Mouse (Mus musculus) kidney, postnatal 4 days (tissue): Measurements from ENCODE around the gene Ctnnbip1.

Experiments used
- DNase-seq, 2 experiments: peaks; one replicate each; pipeline ENCODE4 v3.0.0; 2021; ENCODE audit warnings: mixed read lengths in 2 of 2

Ctnnbip1 gene

DNA sequence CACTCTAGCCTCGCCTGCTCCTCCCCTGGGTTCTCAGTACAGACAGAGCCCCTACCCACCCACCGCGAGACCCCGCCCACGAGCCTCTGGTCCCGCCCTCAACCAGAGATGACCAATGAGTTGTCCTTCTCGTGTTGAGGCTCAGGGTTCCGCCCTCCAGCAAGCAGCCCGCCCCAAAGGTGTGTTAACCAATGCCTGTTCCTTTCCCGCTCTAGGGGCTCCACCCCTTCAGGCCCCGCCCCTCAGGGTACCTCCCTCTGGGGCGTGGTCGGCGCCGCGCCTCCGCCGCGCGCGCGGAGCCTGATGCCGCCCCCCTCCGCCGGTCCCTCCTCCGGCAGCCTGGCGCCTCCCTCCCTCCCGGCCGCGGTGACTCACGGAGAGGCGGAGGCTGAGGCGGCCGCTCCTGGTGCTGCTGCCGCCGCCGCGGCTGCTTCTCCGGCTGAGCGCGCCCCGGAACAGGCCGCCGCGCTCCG is at the start of gene Ctnnbip1:
Ctnnbip1 (plus strand) TSS at position 369 of the 473 bp plus-strand sequence.
- DNase-seq, result peak; percentile 97 to 98

DNA sequence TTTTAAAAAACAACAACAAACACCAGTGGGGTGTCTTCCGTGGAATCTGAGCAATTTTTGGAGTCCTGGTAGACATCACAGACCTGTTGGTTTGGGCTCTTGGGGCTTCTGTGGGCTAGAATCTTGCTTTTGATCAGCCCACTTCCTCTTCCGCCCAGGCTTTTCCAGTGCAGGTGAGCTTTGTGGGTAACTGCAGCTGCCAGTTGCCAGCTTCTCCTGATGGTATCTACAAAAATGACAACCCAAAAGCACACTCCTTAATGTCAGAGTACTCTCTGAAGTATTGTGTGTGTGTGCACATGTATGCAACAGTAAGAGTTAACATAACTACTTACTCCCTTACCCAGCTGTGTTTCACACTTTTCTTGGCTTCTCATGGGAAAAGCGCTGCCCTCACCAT is 48.5 kb upstream of the Ctnnbip1 start:
- no peak for DNase-seq

DNA sequence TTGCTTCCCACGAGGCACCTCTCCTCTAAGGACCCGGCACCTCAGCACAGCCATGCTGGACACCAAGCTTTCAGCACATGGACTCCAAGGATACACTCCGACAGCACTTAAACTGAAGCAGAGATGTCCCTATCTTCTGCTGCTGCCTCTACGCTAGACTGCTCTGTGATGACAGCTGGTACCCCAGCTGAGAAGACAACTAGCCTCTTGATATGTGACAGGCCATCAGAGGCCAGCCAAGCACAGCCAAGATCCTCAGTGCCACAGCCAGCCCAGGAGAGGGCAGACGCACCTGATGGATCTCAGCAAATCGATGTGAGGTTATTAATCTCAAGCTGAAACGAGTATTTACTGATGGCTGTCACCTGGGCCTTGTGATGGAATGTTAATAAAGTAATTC is 42.9 kb upstream of the Ctnnbip1 start:
- no peak for DNase-seq

DNA sequence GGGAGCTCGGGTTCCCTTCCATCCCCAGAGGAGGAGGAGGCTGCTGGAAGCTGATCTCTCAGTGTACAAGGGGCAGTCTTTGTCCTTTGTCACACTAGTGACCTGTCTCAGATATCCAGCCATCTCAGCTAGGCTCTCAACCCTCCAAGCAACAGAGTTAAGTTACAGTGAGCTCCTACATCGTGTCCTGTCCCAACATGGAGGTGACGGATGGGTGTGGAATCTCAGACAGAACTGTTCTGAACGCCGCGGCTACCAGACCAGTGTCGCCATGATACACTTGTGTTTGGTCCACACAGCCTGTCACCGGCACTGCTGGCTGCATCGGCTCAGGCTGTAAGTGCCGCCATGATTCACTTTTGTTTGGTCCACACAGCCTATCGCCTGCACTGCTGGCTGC is 41.0 kb upstream of the Ctnnbip1 start, which contains the start of gene Tmem274:
Tmem274 (plus strand) TSS at position 301 of the 400 bp plus-strand sequence.
- DNase-seq, result no peak

DNA sequence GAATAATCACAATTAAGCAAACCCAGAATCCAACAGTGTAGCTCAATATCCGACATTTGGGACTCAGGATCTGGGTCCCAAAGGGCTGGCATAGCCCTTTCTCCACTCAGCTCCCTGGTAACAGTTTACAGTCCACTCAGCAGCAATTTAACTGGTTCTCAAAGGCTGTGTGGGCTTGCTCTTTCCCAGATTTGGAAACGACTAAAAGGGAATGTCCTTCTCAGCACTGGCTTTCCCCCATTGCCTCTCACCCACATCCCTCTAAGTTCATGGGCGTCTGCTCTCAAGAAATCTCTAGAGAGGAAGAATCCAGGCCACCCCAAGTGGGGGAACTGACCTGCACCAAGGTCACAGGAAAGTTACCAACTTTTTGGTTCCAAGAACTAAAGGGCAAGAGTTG is 33.5 kb upstream of the Ctnnbip1 start:
- no peak for DNase-seq

DNA sequence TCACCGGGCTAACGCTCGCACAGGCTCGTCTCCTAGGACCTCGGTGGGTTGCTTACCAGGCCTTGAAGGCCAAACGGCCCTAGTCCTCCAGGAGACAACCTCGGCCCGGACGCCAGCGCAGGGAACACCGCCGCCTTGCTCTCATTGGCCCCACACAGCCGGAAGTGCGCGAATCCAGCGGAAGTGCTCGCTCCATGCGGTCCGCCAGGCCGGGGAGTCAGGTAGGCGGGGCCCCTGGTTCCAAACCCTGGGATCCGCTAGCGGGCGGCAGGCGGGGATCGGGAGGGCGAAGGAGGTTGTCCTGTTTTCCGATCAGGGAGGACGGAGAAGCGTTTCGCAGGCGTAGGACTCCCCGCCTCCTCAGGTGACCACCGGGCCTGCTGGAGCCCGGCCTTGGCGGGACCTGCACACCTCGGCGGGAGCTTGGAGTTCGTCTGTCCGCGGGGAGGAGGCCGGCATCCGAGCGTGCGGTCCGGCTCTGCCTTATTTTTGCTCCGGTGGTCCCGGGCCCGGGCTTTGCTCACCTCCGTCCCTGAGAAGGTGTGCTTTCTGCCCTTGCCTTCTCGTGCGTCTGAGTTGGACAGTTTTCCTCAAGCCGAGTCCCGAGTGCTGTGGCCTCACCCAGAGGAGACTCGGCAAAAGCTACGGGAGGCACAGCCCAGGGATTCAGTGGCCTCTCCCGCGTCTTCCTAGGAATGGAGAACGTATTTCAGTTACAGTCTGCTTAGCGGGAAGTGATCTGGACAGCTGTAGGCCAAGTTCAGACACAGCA is 32.8 kb upstream of the Ctnnbip1 start, which contains the start of the genes Nmnat1 and Lzic:
Nmnat1 (minus strand) TSS at position 150 of the 772 bp plus-strand sequence.
Lzic (plus strand) TSS at position 177 of the 772 bp plus-strand sequence.
- peak; percentile 95 to 98 for DNase-seq

DNA sequence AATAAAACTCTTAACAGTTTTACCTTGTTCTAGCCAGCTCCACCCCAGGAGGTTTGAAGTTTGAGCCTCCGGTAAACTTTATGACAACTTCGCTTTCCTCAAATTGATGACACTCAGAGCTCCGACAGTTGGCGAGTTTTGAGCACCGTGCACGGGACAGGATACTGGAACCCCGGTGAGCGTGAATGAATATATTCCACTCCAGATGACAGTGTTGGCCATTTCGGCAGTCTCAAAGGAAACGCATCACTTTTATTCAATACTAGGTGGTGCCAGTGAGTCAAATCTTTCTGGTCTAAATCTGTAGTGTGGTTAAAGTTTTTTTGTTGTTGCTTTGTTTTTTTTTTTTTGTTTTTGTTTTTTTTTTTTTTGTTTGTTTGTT is 32.2 kb upstream of the Ctnnbip1 start:
- DNase-seq, result peak; percentile 6 to 34

DNA sequence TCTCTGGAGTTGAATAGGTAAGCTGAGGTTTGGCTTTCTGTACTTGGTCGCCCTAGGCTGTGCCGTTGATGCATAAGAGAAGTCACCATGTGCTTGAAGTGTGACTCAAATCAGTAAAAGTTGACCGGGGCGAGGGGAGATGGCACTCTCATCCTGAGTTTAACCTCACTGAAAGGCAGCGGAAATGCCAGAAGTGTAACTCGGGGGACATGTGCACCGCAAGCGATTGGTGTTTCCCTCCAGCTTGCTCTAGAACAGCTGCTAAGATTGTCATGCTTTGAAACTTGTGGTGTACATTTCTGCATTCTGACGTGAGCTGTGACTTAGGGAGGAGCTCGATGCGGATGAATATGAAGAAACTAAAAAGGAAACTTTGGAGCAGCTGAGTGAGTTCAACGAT is 30.3 kb upstream of the Ctnnbip1 start:
- DNase-seq, result no peak

DNA sequence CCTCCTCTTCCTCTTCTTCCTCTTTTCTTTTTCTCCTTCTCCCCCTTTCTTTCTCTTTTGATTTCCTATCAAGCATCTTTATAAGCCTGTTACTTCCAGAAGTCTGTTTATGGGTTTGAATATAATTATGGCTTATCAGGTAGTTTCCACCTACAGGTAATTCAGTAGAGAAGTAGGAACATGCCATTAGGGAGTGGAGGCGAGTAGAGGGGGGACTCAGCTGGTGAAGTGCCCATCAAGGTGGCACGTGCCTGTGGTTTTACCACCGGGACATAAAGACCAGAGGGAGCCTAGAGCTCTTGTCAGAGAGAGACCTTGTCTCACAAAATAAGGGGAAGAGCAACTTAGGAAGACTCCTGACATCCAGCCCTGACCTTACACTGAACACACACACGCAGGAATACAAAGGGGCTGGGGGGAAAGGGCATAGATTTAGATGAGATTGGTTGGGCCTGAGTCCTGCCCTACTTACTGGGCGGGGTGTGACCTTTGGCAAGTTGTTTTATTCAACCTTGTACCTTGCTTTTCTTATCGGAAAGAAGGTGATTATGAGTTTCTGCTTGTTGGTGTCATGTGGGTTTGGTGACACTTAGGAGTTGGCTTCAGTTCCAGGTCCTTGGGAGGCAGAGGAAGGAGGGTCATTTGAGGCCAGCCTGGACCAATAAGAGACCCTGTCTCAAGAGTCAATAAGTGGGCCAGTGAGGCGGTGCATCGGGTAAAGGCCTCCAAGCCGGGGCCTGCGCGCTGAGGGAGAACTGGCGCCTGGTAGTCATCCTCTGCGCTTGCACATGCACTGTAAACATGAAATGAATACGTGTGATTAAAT is 28.4 kb upstream of the Ctnnbip1 start:
- no peak for DNase-seq

DNA sequence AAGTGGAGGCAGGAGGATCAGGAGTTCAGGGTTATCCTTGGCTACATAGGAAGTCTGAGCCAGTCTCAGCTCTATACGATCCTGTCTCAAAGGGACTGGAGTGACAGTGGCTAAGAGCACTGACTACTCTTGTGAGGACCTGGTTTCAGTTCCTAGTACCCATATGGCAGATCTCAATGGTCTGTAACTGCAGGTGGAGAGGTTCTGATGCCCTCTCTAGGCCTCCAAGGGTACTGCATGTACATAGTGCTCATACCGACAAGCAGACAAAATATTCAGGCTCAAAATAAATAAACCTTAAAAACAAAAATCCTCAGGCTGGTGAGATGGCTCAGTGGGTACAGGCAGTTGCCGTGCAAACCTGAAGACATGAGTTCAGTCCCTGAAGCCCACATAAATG is 26.9 kb upstream of the Ctnnbip1 start:
- DNase-seq, result no peak

DNA sequence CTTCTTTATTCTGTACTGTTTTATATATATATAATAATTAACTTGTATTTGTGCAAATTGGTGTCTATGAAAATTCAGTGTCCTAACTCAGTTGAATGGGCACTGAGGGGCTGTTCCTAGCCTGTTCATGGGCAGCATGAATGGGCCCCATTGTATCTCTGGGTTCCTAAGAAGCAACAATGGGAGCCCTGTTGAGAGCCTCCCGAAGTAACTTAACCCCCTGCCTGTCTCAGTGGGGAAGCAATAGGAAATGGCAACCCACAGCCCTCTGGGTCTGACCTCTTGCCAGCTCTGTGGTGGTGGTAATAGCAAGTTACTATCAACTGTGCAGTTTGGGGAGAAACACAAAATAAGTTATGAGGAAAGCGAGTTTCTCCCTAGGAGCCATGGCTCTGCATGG is 21.4 kb upstream of the Ctnnbip1 start:
- DNase-seq, result no peak

DNA sequence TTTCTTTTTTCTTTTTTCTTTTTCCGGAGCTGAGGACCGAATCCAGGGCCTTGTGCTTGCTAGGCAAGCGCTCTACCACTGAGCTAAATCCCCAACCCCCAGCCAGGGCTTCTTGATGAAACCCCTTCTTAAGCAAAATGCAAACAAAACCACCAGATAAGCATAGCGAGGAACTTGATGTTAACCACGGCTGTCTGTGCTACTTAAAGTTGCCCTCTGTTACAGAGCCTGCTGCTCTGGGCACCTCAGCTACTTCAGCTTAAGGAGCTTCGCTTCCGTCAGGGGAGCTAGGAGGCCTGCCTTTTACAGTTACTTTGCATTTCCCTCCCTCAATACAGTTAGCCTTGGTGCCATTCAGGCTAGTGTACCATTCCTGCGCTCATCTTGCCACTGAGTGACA is 19.1 kb upstream of the Ctnnbip1 start:
- DNase-seq, result no peak

DNA sequence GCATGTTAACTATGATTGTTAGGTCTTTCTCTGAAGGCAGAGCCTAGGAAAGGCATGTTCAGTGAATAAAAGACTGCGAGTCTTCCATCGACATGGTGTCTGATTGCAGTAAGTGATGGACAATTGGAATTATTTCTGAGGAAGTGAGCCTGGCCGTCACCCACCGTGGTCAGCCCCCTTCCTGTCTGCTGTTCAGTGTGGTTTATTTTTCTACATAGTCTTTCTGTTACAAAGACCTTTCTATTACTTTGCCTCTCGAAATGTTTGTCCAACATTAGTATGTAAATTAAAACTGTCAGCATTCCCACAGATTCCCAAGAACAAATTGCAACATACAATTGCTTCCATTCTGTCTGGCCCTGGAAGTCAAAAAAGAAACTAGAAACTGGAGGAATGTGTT is 18.2 kb upstream of the Ctnnbip1 start:
- no peak for DNase-seq

DNA sequence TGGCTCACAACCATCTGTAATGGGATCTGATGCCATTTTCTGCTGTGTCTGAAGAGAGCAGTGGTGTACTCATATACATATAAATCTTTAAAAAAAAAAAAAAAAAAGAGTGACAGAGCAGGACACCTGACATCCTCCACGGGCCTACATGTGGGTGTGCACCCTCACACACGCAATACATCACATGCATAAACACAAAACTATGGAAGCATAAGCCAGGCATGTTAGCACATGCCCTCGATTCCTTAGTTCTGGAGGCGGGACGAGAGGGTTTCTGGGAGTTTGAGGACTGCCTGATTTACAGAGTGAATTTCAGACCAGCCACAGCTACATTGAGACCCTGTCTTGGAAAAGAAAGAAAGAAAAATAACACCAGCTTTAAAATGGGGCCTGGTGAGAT is 13.7 kb upstream of the Ctnnbip1 start:
- no peak for DNase-seq

DNA sequence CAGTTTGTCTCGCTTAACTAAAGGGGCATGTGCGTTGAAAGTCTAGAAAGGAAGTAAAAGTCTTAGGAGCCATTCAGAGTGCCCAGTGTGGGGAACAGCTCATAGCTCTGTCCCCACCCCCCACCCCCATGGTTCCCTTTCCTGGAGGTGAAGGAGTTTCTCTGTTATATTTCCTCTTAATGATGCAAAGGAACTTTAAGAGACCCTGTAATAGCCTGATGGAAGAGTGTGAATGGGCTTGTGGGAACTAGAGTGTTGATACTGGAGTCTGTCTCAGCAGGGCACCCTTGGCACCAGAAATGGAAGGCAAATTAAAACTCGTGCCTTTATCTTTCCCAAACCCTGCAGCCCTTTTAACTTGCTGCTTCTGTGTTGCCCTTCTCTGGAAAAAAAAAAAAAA is 13.2 kb upstream of the Ctnnbip1 start:
- no peak for DNase-seq

DNA sequence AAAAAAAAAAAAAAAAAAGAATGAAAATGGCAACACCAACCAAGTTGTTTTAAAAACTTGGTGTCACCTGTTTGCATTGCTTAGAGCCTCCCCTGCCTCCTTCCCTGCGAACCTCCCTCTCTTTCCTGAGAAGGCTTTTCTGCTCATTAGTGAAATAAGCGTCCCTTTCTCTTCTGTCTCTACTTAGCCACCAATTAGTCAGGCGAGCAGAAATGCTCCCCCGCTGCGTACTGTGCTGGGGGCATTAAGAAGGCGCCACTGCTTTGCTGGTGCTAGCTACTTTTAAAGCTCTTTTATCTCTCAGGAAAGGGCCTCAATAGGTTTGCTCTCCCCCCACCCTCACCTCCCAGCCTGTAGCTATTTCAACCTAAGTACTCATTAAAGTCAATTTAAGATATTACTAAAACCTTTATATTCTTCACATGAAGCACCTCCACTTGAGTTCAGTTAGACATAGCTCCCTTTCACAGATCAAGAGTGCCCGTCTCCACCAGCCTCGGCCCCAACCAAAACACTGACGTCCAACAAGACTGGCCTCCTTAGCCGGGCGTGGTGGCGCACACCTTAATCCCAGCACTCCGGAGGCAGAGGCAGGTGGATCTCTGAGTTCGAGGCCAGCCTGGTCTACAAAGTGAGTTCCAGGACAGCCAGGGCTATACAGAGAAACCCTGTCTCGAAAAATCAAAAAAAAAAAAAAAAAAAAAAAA is 12.6 kb upstream of the Ctnnbip1 start:
- DNase-seq, result no peak

DNA sequence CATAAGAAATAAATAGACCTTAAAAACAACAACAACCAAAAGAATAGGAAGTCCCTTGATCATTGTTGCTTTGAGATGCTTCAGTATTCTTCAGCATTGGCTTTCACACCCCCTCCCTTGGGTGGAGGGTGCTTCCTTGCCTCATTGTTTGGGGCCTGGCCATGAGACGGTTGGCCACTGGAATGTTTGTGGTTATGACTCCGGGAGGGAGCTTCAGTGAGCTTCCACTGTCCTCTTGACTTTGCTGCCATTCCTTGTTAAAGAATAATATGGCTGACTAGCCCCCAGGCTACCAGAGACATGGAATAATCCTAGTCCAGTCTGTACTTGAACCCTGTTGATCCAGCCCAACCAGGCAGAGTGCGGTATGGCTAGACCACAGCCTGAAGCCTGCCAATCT is 11.1 kb upstream of the Ctnnbip1 start:
- no peak for DNase-seq

DNA sequence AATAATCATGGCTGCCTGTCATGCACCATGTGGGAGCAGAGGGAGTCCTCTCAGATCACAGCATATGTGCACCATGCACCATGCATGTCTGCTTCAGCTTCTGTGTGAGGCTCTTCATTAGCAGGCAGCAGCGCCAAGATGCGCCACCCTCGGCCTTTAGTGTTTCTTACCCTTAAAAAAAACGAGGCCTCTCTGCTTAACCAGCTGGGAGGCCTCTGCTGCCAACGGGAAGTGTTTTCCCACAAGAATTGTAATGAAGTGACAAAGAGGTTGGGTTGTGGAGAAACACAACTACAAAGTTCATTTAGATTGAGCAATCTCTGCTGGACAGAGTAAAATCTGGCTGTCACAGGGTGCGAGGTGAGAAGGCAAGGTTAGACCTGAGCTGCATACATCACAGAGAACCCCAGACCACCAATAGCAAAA is 6.8 kb upstream of the Ctnnbip1 start:
- no peak for DNase-seq

DNA sequence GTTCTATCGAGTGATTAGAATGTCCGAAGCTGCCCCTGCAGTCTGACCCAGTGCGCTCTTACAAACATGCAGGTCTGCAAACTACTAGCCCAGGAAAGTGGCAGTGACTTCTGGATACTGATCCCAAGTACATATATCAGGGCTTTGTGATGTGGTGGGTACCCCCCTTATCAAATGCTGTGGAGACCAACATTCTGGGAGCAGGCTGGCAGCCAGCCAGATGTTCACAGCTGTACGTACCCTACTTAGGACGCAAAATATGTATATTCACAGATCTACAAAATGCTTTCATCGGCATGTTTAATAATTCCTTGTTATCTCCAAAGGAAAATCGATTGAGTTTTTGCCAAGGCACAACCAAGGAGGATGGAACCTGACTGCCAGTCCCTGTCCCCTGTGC is 6.0 kb upstream of the Ctnnbip1 start:
- no peak for DNase-seq

DNA sequence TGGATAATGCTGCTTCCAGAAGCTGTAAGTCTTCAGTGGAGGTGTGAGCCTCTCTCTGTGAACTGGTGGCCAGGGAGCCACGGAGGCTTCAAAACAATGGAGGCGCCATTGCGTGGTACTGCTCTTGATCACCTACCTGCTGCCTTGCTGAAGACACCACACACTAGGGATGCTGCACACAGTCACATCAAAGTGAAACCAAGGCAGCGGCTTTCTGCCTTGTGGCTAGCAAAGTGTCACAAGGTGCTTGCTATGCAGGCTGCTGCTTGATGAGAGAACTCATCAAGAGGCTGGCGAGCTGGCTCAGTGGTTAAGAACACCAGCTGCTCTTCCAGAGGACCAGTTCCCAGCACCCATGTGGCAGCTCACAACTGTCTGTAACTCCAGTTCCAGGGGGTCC is 2.3 kb upstream of the Ctnnbip1 start:
- DNase-seq, result no peak

DNA sequence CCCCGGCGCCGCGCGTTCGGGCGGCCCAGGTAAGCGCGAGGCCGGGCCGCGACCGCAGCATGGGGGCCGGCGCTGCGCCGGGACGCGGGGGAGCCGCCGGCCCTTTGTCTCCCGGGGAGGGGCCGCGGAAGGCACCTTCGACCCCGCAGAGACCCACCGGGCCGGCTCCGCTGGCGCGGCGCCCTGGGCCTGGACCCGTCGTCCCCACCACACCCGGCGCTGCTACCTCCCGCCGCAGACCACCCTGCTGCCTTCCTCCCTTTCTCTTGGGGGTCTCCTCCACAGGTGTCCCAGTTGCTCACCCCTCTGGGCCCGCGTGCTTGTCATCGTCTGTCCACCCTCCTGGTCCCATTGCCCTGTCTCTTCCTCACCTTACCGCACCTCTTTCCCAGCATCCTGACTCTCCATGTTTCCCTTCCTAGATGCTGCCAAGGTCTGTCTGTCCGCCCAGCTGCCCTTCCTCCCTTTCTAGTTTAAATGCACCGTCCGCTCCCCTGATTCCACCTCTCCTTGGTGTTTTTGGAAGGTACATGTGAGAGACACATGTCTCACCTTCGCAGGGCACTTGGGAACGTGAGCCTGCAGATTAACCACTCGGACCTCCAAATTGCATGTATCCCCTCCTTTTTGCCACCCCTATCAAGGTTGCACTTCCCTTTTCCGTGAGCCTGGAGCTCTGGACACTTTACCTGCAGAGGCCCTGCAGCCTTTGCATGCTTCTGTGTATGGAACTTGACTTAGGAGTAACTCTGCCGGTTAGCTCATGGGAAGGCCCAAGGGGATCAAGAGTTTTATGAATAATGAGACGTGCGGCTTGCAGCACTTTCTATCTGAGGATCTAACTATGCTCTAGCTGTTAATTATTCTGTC is 550 bp downstream of the Ctnnbip1 start:
- no peak for DNase-seq

DNA sequence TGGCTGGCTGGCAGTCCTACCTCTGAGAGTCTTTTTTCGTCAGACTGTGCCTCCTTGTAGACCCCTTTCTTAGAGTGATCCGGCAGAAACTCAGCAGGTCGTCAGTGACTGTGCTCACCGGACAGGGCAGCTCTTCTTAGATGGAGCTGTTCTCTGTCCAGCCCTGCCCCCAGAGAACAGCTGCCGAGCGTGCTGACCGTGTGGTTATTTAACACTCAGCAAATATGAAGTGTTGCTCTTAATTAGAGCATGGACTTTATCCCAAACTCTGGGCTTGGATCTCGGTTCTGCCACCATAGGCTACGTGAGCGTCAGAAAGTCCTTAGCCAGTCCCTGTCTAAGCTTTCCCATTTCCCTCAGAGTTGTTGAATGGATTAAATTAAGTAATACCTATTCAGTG is 3.2 kb downstream of the Ctnnbip1 start:
- DNase-seq, result peak; percentile 23 to 43
